Mouse (Mus musculus): Measurements from ENCODE around the gene Cd177. TPM values are rescaled to one million over a fixed set of nuclear protein-coding genes. Genes with fewer than 3 reads are reported as not detected.

Cd177 gene
- polyA plus RNA-seq, 1 experiment, result not detected

DNA sequence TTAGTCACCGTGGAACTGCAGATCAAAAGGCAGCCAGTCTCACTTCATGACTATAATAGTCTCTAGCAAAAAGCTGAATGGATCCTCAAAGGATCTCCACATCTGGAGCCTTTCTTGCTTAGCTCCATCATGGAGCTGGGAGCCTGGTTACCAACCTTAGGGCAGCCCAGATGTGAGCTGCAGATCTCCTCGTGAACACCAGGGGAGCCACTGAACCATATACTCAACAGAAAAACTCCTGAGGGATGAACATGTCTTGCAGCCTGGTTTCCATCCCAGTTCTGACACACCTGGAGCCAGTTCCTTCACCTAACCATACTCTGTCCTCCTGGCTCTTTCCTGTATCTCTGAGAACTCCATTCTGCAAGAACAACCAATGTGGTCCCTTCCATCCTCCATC lies 16.0 kb upstream of the Cd177 start:
- no peaks in the 10 kb centered on the region for H3K79me3 ChIP-seq (ENCODE audit: low read depth)
- no peaks in the 10 kb centered on the region for H3K36me3 ChIP-seq (ENCODE audit: control insufficient read depth, insufficient read depth)

DNA sequence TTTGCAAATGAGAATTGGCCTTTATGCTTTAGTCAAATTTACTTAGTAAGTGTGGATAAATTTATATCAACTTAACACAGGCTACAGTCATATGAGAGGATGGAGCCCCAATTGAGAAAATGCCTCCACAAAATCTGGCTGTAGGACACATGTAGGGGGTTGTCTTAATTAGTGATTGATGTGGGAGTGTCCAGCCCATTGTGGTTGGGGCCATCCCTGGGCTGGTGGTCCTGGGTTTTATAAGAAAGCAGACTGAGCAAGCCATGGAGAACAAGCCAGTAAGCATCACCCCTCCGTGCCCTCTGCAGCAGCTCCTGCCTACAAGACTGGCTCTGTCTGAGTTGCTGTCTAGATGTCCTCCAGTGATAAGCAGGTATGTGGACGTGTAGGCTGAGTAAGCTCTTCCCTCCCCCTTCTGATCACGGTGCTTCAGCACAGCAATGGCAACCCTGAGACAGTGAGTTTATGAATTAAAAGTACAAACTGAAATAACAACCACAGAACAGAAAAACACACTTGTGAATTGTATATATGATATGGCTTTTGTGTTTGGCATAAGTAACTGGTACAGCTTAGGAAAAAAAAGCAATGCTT lies 13.9 kb upstream of the Cd177 start:
- TF ChIP-seq FOSL1 (IDR thresholded peaks at IDR 0.05; ENCODE audit: insufficient read depth, low read length, poor library complexity, severe bottlenecking) (no peak), MYOG (IDR thresholded peaks at IDR 0.05; ENCODE audit: control insufficient read depth, extremely low read depth, insufficient read length) (no peak), MYOD1 (IDR thresholded peaks at IDR 0.05; ENCODE audit: control insufficient read depth, insufficient read length, low read depth) (no peak), CEBPB (IDR thresholded peaks at IDR 0.05; ENCODE audit: low read depth) (no peak), MAX (IDR thresholded peaks at IDR 0.05) (no peak), CTCF (IDR thresholded peaks at IDR 0.05; ENCODE audit: control insufficient read depth, insufficient read depth, insufficient read length) (no peak), USF1 (IDR thresholded peaks at IDR 0.05; ENCODE audit: low read depth) (no peak)
- H3K4me3 ChIP-seq (ENCODE audit: insufficient read depth, poor library complexity, severe bottlenecking), result no peak overlapping the region
- H3ac ChIP-seq (ENCODE audit: control insufficient read depth, insufficient read length, low read depth), result no peak overlapping the region
- peaks cover 8% of the 10 kb centered on the region for H3K27me3 ChIP-seq (ENCODE audit: control insufficient read depth, insufficient read depth, insufficient read length)
- no peaks in the 10 kb centered on the region for H3K79me2 ChIP-seq (ENCODE audit: control insufficient read depth, insufficient read depth)
- H3K79me3 ChIP-seq (ENCODE audit: low read depth), result no peaks in the 10 kb centered on the region
- no peaks in the 10 kb centered on the region for H3K36me3 ChIP-seq (ENCODE audit: control insufficient read depth, insufficient read depth)

More for the DNA sequence above, 16.0 kb upstream of the Cd177 start:
- TF ChIP-seq FOSL1 (IDR thresholded peaks at IDR 0.05; ENCODE audit: insufficient read depth, low read length, poor library complexity, severe bottlenecking) (no peak), USF1 (IDR thresholded peaks at IDR 0.05; ENCODE audit: low read depth) (no peak), CTCF (IDR thresholded peaks at IDR 0.05; ENCODE audit: control insufficient read depth, insufficient read depth, insufficient read length) (no peak), MYOG (IDR thresholded peaks at IDR 0.05; ENCODE audit: control insufficient read depth, extremely low read depth, insufficient read length) (no peak), CEBPB (IDR thresholded peaks at IDR 0.05; ENCODE audit: low read depth) (no peak), MAX (IDR thresholded peaks at IDR 0.05) (no peak), MYOD1 (IDR thresholded peaks at IDR 0.05; ENCODE audit: control insufficient read depth, insufficient read length, low read depth) (no peak)
- H3ac ChIP-seq (ENCODE audit: control insufficient read depth, insufficient read length, low read depth), result no peak overlapping the region
- H3K4me3 ChIP-seq (ENCODE audit: insufficient read depth, poor library complexity, severe bottlenecking), result no peak overlapping the region
- H3K27me3 ChIP-seq (ENCODE audit: control insufficient read depth, insufficient read depth, insufficient read length), result peaks cover 20% of the 10 kb centered on the region
- H3K79me2 ChIP-seq (ENCODE audit: control insufficient read depth, insufficient read depth), result no peaks in the 10 kb centered on the region

DNA sequence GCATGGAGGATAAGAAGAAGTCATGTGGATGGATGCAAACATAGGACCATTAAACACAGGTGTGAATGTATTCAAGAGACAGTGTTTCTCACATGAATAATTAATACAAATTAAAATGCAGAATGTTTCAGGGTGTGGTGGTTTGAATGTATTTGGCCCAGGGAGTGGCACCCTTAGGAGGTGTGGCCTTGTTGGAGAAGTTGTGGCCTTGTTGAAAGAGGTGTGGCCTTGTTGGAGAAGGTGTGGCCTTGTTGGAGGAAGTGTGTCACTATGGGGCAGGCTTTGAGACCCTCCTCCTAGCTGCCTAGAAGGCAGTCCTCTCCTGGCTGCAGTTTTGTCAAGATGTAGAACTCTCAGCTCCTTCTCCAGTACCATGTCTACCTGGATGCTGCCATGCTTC lies 11.2 kb upstream of the Cd177 start:
- H3K36me3 ChIP-seq (ENCODE audit: control insufficient read depth, insufficient read depth), result no peaks in the 10 kb centered on the region
- no peak overlapping the region for H3K4me3 ChIP-seq (ENCODE audit: insufficient read depth, poor library complexity, severe bottlenecking)
- no peak overlapping the region for H3ac ChIP-seq (ENCODE audit: control insufficient read depth, insufficient read length, low read depth)
- TF ChIP-seq FOSL1 (IDR thresholded peaks at IDR 0.05; ENCODE audit: insufficient read depth, low read length, poor library complexity, severe bottlenecking) (no peak), MYOD1 (IDR thresholded peaks at IDR 0.05; ENCODE audit: control insufficient read depth, insufficient read length, low read depth) (no peak), USF1 (IDR thresholded peaks at IDR 0.05; ENCODE audit: low read depth) (no peak)
- no peaks in the 10 kb centered on the region for H3K79me2 ChIP-seq (ENCODE audit: control insufficient read depth, insufficient read depth)
- no peaks in the 10 kb centered on the region for H3K79me3 ChIP-seq (ENCODE audit: low read depth)
- H3K27me3 ChIP-seq (ENCODE audit: control insufficient read depth, insufficient read depth, insufficient read length), result peaks cover 6% of the 10 kb centered on the region

DNA sequence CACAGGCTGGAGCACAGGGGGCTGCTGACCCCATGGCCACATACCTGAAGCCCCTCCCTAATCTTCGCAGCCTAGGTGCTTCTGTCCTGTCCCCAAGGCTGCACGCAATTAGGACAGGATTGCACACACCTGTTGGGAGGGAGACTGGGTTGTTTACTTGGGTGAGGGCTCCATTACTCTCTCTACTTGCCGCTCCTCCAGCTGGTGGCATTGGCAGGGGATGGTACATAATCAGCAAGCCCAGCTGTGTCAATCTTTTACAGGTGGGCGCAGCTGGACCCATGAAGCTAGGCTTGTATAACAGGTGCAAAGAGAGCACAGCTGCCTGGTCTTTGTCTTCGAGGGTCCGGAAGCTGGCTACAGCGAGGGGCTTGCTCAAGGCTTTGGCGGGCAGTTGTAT lies 2.5 kb upstream of the Cd177 start:
- TF ChIP-seq MAX (IDR thresholded peaks at IDR 0.05), result no peak
- no peak for TF ChIP-seq USF1 (IDR thresholded peaks at IDR 0.05; ENCODE audit: low read depth)
- TF ChIP-seq MYOG (IDR thresholded peaks at IDR 0.05; ENCODE audit: control insufficient read depth, extremely low read depth, insufficient read length), result no peak
- no peak for TF ChIP-seq CEBPB (IDR thresholded peaks at IDR 0.05; ENCODE audit: low read depth)
- no peak for TF ChIP-seq MYOD1 (IDR thresholded peaks at IDR 0.05; ENCODE audit: control insufficient read depth, insufficient read length, low read depth)
- TF ChIP-seq FOSL1 (IDR thresholded peaks at IDR 0.05; ENCODE audit: insufficient read depth, low read length, poor library complexity, severe bottlenecking), result no peak
- TF ChIP-seq CTCF (IDR thresholded peaks at IDR 0.05; ENCODE audit: control insufficient read depth, insufficient read depth, insufficient read length), result no peak
- Histone ChIP-seq H3K36me3 (ENCODE audit: control insufficient read depth, insufficient read depth) (no peaks in the 10 kb centered on the region), H3K4me3 (ENCODE audit: insufficient read depth, poor library complexity, severe bottlenecking) (no peak overlapping the region), H3K79me2 (ENCODE audit: control insufficient read depth, insufficient read depth) (no peaks in the 10 kb centered on the region), H3K79me3 (ENCODE audit: low read depth) (no peaks in the 10 kb centered on the region), H3ac (ENCODE audit: control insufficient read depth, insufficient read length, low read depth) (no peak overlapping the region), H3K27me3 (ENCODE audit: control insufficient read depth, insufficient read depth, insufficient read length) (peaks cover 55% of the 10 kb centered on the region)

DNA sequence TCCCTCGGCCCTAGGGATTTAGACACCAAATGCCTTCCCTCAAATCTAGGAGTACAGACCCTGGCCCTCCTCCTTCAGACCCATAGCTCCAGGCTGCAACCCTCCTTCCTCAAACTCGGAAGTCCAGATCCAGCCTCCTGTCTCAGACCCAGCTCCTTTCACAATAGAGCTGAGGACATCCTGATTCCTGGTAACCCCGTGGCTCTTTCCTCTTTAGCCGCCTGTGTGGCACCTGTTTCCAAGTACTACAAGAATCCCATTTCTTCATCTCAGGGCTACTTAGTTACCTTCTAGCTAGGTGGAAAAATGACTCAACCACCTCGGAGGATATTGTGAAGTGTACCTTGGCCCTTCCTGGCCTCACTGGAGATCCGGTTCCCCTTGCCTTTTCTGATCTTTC lies 1.1 kb upstream of the Cd177 start:
- Histone ChIP-seq H3K79me2 (ENCODE audit: control insufficient read depth, insufficient read depth) (no peaks in the 10 kb centered on the region), H3ac (ENCODE audit: control insufficient read depth, insufficient read length, low read depth) (no peak overlapping the region), H3K27me3 (ENCODE audit: control insufficient read depth, insufficient read depth, insufficient read length) (peaks cover 66% of the 10 kb centered on the region), H3K36me3 (ENCODE audit: control insufficient read depth, insufficient read depth) (no peaks in the 10 kb centered on the region), H3K4me3 (ENCODE audit: insufficient read depth, poor library complexity, severe bottlenecking) (no peak overlapping the region), H3K79me3 (ENCODE audit: low read depth) (no peaks in the 10 kb centered on the region)
- TF ChIP-seq FOSL1 (IDR thresholded peaks at IDR 0.05; ENCODE audit: insufficient read depth, low read length, poor library complexity, severe bottlenecking), result no peak

DNA sequence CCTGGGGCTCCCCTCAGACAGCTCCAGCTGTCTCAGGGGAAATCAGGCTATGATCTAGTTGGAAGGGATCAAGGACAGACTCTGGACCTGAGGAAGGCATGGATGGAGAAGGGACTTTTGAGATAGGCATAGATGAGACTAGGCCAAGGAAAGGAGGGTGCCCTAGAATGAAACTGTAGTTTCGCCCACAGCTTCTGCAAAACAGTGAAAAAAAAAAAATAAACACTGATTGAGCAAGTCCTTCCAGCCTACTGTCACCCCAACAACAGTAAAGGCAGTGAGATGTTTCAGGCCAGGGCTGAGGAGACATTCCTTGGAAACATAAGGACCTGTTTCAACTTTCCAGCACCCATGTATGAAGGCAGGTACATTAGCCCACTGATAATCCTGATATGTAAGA lies 1.6 kb downstream of the Cd177 start:
- no peak overlapping the region for H3ac ChIP-seq (ENCODE audit: control insufficient read depth, insufficient read length, low read depth)
- no peaks in the 10 kb centered on the region for H3K36me3 ChIP-seq (ENCODE audit: control insufficient read depth, insufficient read depth)
- H3K27me3 ChIP-seq (ENCODE audit: control insufficient read depth, insufficient read depth, insufficient read length), result peaks cover 66% of the 10 kb centered on the region
- H3K79me3 ChIP-seq (ENCODE audit: low read depth), result no peaks in the 10 kb centered on the region
- no peak overlapping the region for H3K4me3 ChIP-seq (ENCODE audit: insufficient read depth, poor library complexity, severe bottlenecking)
- no peaks in the 10 kb centered on the region for H3K79me2 ChIP-seq (ENCODE audit: control insufficient read depth, insufficient read depth)
- TF ChIP-seq CTCF (IDR thresholded peaks at IDR 0.05; ENCODE audit: control insufficient read depth, insufficient read depth, insufficient read length), result no peak

Data from C2C12 (cell line).